Mouse (Mus musculus): ENCODE results near the gene Usp33. TPM values are rescaled to one million over a fixed set of nuclear protein-coding genes. Genes with fewer than 3 reads are reported as not detected.
"Not testable (repeated sequence)": the region's sequence is repeated elsewhere in the genome, so short reads cannot be mapped to it uniquely, and the experiment has no call there.

The Usp33 gene
- polyA plus RNA-seq, 1 experiment, result 12.4 TPM

- Histone ChIP-seq H3K27me3 (ENCODE audit: control insufficient read depth, insufficient read depth, low read length) (no peaks in the 10 kb centered on the region), H3K4me3 (ENCODE audit: low read depth, low read length) (no peak overlapping the region), H3K27ac (ENCODE audit: insufficient read depth, low read depth, low read length) (peak overlapping the region; percentile 83), H3K36me3 (ENCODE audit: control insufficient read depth, insufficient read depth, low read length) (no peaks in the 10 kb centered on the region), H3K4me1 (ENCODE audit: control insufficient read depth, insufficient read depth, insufficient read length, low read length) (peaks cover 16% of the 10 kb centered on the region)
- WGBS, result 16% methylated on average over 10 of the region's 10 CpGs
- no peak for TF ChIP-seq CTCF (IDR thresholded peaks at IDR 0.05; ENCODE audit: extremely low read depth, insufficient read length, insufficient replicate concordance, low read depth, low read length)
These were observed 37.6 kb upstream of the Usp33 start for GRCm38 (mm10) chr3:152308485-152309249.

- TF ChIP-seq POLR2A (IDR thresholded peaks at IDR 0.05; ENCODE audit: low read depth, low read length) (no peak), CTCF (IDR thresholded peaks at IDR 0.05; ENCODE audit: extremely low read depth, insufficient read length, insufficient replicate concordance, low read depth, low read length) (no peak)
- no peak overlapping the region for H3K4me3 ChIP-seq (ENCODE audit: low read depth, low read length)
- no peaks in the 10 kb centered on the region for H3K36me3 ChIP-seq (ENCODE audit: control insufficient read depth, insufficient read depth, low read length)
- peak overlapping the region; percentile 83 for H3K27ac ChIP-seq (ENCODE audit: insufficient read depth, low read depth, low read length)
- WGBS, result 40% methylated on average over 9 of the region's 9 CpGs
- H3K27me3 ChIP-seq (ENCODE audit: control insufficient read depth, insufficient read depth, low read length), result no peaks in the 10 kb centered on the region
- H3K4me1 ChIP-seq (ENCODE audit: control insufficient read depth, insufficient read depth, insufficient read length, low read length), result peaks cover 16% of the 10 kb centered on the region
These were observed 37.0 kb upstream of the Usp33 start for GRCm38 (mm10) chr3:152309250-152309645.

DNA sequence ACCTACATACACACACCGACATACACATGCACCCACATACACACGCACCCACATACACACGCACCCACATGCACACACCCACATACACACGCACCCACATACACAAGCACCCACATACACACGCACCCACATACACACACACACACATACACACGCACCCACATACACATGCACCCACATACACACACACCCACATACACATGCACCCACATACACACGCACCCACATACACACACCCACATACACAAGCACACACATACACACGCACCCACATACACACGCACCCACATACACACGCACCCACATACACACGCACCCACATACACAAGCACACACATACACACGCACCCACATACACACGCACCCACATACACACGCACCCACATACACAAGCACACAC, 31.6 kb upstream of the Usp33 start:
- 79% methylated on average over 14 of the region's 14 CpGs for WGBS
- H3K4me1 ChIP-seq (ENCODE audit: control insufficient read depth, insufficient read depth, insufficient read length, low read length), result not testable (repeated sequence)

DNA sequence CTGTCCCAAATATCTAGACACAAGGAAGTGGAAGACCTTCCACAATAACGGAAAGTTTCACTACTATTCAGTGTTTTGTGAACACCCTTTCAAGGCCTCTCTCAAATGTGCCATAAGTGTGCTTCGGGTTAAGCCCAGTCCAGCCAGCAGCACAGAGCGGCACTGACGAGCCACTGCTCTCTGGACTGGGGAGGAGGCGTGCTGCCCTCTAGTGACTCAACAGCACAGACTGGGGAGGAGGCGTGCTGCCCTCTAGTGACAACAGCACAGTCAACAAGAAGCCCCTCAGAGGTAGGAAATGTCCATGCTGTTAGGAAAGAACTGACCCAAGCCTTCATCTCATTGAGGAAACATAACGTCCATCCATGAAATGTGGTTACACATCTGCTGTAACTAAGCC, 30.7 kb upstream of the Usp33 start:
- Histone ChIP-seq H3K4me1 (ENCODE audit: control insufficient read depth, insufficient read depth, insufficient read length, low read length) (peaks cover 3% of the 10 kb centered on the region; the same call in 1 of the 2 replicates), H3K27ac (ENCODE audit: insufficient read depth, low read depth, low read length) (no peak overlapping the region), H3K4me3 (ENCODE audit: low read depth, low read length) (no peak overlapping the region), H3K36me3 (ENCODE audit: control insufficient read depth, insufficient read depth, low read length) (no peaks in the 10 kb centered on the region), H3K27me3 (ENCODE audit: control insufficient read depth, insufficient read depth, low read length) (no peaks in the 10 kb centered on the region)
- 14% methylated on average over 7 of the region's 7 CpGs for WGBS
- TF ChIP-seq CTCF (IDR thresholded peaks at IDR 0.05; ENCODE audit: extremely low read depth, insufficient read length, insufficient replicate concordance, low read depth, low read length), result peak; percentile 99
- TF ChIP-seq POLR2A (IDR thresholded peaks at IDR 0.05; ENCODE audit: low read depth, low read length), result no peak

More for the DNA sequence above, 31.6 kb upstream of the Usp33 start:
- H3K27me3 ChIP-seq (ENCODE audit: control insufficient read depth, insufficient read depth, low read length); H3K4me3 ChIP-seq (ENCODE audit: low read depth, low read length); H3K36me3 ChIP-seq (ENCODE audit: control insufficient read depth, insufficient read depth, low read length); H3K27ac ChIP-seq (ENCODE audit: insufficient read depth, low read depth, low read length): not testable (repeated sequence)

GRCm38 (mm10) chr3:152316447-152317173, 29.7 kb upstream of the Usp33 start:
- not testable (repeated sequence) for H3K27me3 ChIP-seq (ENCODE audit: control insufficient read depth, insufficient read depth, low read length); H3K4me3 ChIP-seq (ENCODE audit: low read depth, low read length); H3K36me3 ChIP-seq (ENCODE audit: control insufficient read depth, insufficient read depth, low read length); H3K4me1 ChIP-seq (ENCODE audit: control insufficient read depth, insufficient read depth, insufficient read length, low read length)
- 34% methylated on average over 9 of the region's 9 CpGs for WGBS
- H3K27ac ChIP-seq (ENCODE audit: insufficient read depth, low read depth, low read length), result peak overlapping the region; percentile 63

DNA sequence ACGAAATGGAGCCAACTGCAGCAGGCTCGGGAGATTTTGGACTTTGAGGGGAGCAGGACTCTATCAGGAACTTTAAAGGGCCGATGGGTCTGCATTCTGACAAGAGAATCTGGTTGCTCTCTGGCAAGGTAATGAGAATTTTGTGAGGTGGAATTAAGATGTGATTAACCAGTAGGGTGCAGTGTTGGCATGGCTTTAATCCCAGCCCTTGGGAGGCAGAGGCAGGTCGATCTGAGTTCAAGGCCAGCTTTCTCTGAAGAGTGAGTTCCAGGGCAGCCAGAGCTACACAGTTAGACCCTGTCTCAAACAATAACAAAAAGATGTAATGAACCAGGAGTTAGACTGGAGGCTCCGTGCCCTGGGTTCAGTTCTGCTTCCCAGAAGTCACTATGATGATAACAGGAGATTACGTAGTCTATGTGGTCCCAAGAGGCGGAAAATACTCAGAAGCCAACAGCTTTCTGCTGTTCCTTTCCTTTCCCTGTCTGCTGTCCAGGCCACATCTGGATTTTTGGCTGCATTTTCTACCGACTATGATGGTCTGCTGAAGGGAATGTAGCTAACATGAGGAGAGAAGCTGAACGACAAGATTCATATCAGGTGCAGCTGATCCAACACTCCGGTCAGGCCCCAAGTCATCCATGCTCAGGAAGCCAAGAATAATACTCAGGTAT, 25.2 kb upstream of the Usp33 start:
- WGBS, result 82% methylated on average over 10 of the region's 10 CpGs
- TF ChIP-seq CTCF (IDR thresholded peaks at IDR 0.05; ENCODE audit: extremely low read depth, insufficient read length, insufficient replicate concordance, low read depth, low read length) (no peak), POLR2A (IDR thresholded peaks at IDR 0.05; ENCODE audit: low read depth, low read length) (no peak)

DNA sequence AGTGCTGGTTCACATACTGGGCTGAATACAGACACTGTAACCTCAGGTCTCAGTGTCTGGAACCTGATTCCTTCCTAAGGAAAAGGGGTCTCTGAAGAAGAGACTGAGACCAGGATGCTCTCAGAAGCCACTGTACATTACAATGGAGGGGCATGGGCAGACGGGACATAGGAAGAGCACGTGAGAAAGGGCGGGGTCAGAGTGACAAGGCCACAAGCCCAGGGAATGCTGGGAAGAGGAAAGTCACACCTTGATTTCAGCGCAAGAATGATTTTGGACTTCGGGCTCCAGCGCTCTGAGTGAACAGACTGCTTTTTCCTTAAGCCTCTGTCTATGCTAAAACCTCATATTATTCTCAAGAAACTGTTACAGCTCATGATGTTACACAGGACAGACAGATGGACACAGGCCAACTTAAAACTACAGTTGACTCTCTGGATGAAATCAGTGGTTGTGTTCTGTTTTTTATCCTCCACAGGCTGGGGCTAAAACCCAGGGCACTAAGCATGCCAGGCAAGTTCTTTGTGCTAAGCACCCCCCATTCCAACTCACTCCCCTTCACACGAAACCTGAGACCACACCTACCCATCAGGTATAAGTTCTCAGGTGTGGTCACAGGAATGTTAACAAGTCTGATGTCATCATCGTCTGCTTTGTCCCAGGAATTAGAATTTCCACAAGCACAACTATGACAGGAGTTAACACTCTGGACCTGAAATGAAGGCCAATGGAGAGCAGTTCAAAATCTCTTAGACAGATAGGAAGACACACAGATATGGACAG, 24.3 kb upstream of the Usp33 start:
- WGBS, result 53% methylated on average over 8 of the region's 8 CpGs
- H3K4me3 ChIP-seq (ENCODE audit: low read depth, low read length), result no peak overlapping the region
- H3K36me3 ChIP-seq (ENCODE audit: control insufficient read depth, insufficient read depth, low read length), result no peaks in the 10 kb centered on the region
- TF ChIP-seq CTCF (IDR thresholded peaks at IDR 0.05; ENCODE audit: extremely low read depth, insufficient read length, insufficient replicate concordance, low read depth, low read length), result no peak
- no peak for TF ChIP-seq POLR2A (IDR thresholded peaks at IDR 0.05; ENCODE audit: low read depth, low read length)
- peak overlapping the region; percentile 74 for H3K27ac ChIP-seq (ENCODE audit: insufficient read depth, low read depth, low read length)
- H3K4me1 ChIP-seq (ENCODE audit: control insufficient read depth, insufficient read depth, insufficient read length, low read length), result peaks cover 9% of the 10 kb centered on the region
- no peaks in the 10 kb centered on the region for H3K27me3 ChIP-seq (ENCODE audit: control insufficient read depth, insufficient read depth, low read length)

More for the DNA sequence above, 25.2 kb upstream of the Usp33 start:
- H3K36me3 ChIP-seq (ENCODE audit: control insufficient read depth, insufficient read depth, low read length), result no peaks in the 10 kb centered on the region
- peaks cover 9% of the 10 kb centered on the region for H3K4me1 ChIP-seq (ENCODE audit: control insufficient read depth, insufficient read depth, insufficient read length, low read length)
- H3K4me3 ChIP-seq (ENCODE audit: low read depth, low read length), result no peak overlapping the region
- no peaks in the 10 kb centered on the region for H3K27me3 ChIP-seq (ENCODE audit: control insufficient read depth, insufficient read depth, low read length)
- no peak overlapping the region for H3K27ac ChIP-seq (ENCODE audit: insufficient read depth, low read depth, low read length)
